Mouse (Mus musculus) small intestine, adult 2 months (tissue): ENCODE measurements around the gene Trim17.

Experiments used
- CTCF ChIP-seq: fragments of 200-500 bp; IDR thresholded peaks from 2 replicates; pipeline ENCODE4 v1.5.1; 2012; ENCODE audit warnings: low read depth, mild to moderate bottlenecking, control low read depth, inconsistent platforms, low read length, moderate library complexity, mixed read lengths; ENCODE audit not compliant: insufficient replicate concordance, insufficient read length; ENCODE audit errors: extremely low read depth
- POLR2A ChIP-seq: fragments of 200-500 bp; IDR thresholded peaks from 2 replicates; pipeline ENCODE4 v1.6.1; 2012; ENCODE audit warnings: low read depth, mild to moderate bottlenecking, control low read depth, inconsistent platforms, low read length, moderate library complexity

GRCm38 (mm10) chr11:58997541-58997940, 43.1 kb downstream of the Trim17 start:
- TF ChIP-seq CTCF (no peak), POLR2A (no peak)
